Mouse (Mus musculus) forebrain, embryonic 16.5 days (tissue): Measurements from ENCODE around the gene Relch. TPM values are rescaled to one million over a fixed set of nuclear protein-coding genes. Genes with fewer than 3 reads are reported as not detected.

Experiments used
- ATAC-seq: fragments of 200-750 bp; cut with Nextera tagmentation; 2 replicates; pipeline ENCODE4 v1.8.0; 2017; ENCODE audit warnings: mild to moderate bottlenecking, moderate library complexity
- H3K27ac ChIP-seq: fragments of 300-500 bp; sonication (generic); 2 replicates; pipeline ENCODE4 v1.5.1; 2014; ENCODE audit warnings: low read length, control low read depth
- H3K27me3 ChIP-seq: fragments of 300-500 bp; sonication (generic); replicated peaks from 2 replicates; pipeline ENCODE4 v1.6.1; 2014; ENCODE audit warnings: low read length; ENCODE audit not compliant: control insufficient read depth, insufficient read depth
- H3K36me3 ChIP-seq: fragments of 300-500 bp; sonication (generic); 2 replicates; pipeline ENCODE4 v1.6.1; 2014; ENCODE audit not compliant: control insufficient read depth, insufficient read depth
- H3K4me1 ChIP-seq: fragments of 300-500 bp; sonication (generic); replicated peaks from 2 replicates; pipeline ENCODE4 v1.6.1; 2014; ENCODE audit warnings: low read length; ENCODE audit not compliant: control insufficient read depth, insufficient read depth
- H3K4me2 ChIP-seq: fragments of 300-500 bp; sonication (generic); 2 replicates; pipeline ENCODE4 v1.6.1; 2014; ENCODE audit warnings: mild to moderate bottlenecking, low read length, control low read depth
- H3K4me3 ChIP-seq: fragments of 300-500 bp; sonication (generic); replicated peaks from 2 replicates; pipeline ENCODE4 v1.5.1; 2014; ENCODE audit warnings: mild to moderate bottlenecking, low read length, control low read depth
- H3K9ac ChIP-seq: fragments of 300-500 bp; sonication (generic); replicated peaks from 2 replicates; pipeline ENCODE4 v1.6.1; 2014; ENCODE audit warnings: low read depth, low read length, control low read depth
- H3K9me3 ChIP-seq: fragments of 300-500 bp; sonication (generic); 2 replicates; pipeline ENCODE4 v1.6.1; 2016; ENCODE audit warnings: low read length; ENCODE audit not compliant: control insufficient read depth
- WGBS: fragments of 180-500 bp; shearing (Covaris S2); extraction: QIAGEN DNeasy Blood & Tissue Kit; methylation state at CpG from one replicate; pipeline ENCODE4 v1.1.7; 2014; 5-methylcytosine and 5-hydroxymethylcytosine counted together
- polyA plus RNA-seq: library from polyadenylated mRNA; unstranded; fragments of >200 nt; fragmentation: Nextera tagmentation; extraction: Ambion mirVana; gene quantifications from 2 replicates; pipeline ENCODE4 v1.2.1, GENCODE M21; 2015

Gene Relch
- polyA plus RNA-seq, 1 experiment from 2014 or later: 46.9 TPM

- Histone ChIP-seq H3K27me3 (no peaks in the 10 kb centered on the region), H3K4me3 (no peak overlapping the region), H3K36me3 (peaks cover 11% of the 10 kb centered on the region), H3K27ac (no peak overlapping the region), H3K9me3 (no peaks in the 10 kb centered on the region), H3K4me2 (no peak overlapping the region), H3K9ac (no peak overlapping the region), H3K4me1 (no peaks in the 10 kb centered on the region)
- 82% methylated on average over 3 of the region's 3 CpGs for WGBS
- no peak for ATAC-seq
These were observed 71.7 kb downstream of the Relch start for GRCm38 (mm10) chr1:105735318-105735717.

- no peak overlapping the region for H3K9ac ChIP-seq
- no peak overlapping the region for H3K27ac ChIP-seq
- H3K9me3 ChIP-seq: no peaks in the 10 kb centered on the region
- no peaks in the 10 kb centered on the region for H3K27me3 ChIP-seq
- H3K4me1 ChIP-seq: no peaks in the 10 kb centered on the region
- no peak overlapping the region for H3K4me2 ChIP-seq
- WGBS: 91% methylated on average over 6 of the region's 6 CpGs
- no peak for ATAC-seq
- peaks cover 15% of the 10 kb centered on the region for H3K36me3 ChIP-seq
- H3K4me3 ChIP-seq: no peak overlapping the region
These were observed 74.7 kb downstream of the Relch start for GRCm38 (mm10) chr1:105738334-105738733.

- Histone ChIP-seq H3K4me3 (no peak overlapping the region), H3K4me2 (no peak overlapping the region), H3K4me1 (no peaks in the 10 kb centered on the region), H3K27me3 (no peaks in the 10 kb centered on the region), H3K9me3 (no peaks in the 10 kb centered on the region), H3K27ac (no peak overlapping the region), H3K36me3 (peaks cover 22% of the 10 kb centered on the region), H3K9ac (no peak overlapping the region)
- ATAC-seq: no peak
These were observed 75.8 kb downstream of the Relch start for GRCm38 (mm10) chr1:105739493-105739892.

GRCm38 (mm10) chr1:105742481-105742880 is 78.8 kb downstream of the Relch start:
- no peak for ATAC-seq
- no peak overlapping the region for H3K4me3 ChIP-seq
- no peak overlapping the region for H3K27ac ChIP-seq
- peaks cover 30% of the 10 kb centered on the region for H3K36me3 ChIP-seq
- no peak overlapping the region for H3K4me2 ChIP-seq
- H3K27me3 ChIP-seq: no peaks in the 10 kb centered on the region
- WGBS: 93% methylated on average over 1 of the region's 1 CpGs
- no peak overlapping the region for H3K9ac ChIP-seq
- H3K9me3 ChIP-seq: no peaks in the 10 kb centered on the region
- H3K4me1 ChIP-seq: no peaks in the 10 kb centered on the region

GRCm38 (mm10) chr1:105746444-105746843 is 82.8 kb downstream of the Relch start:
- H3K4me1 ChIP-seq: no peaks in the 10 kb centered on the region
- no peak overlapping the region for H3K27ac ChIP-seq
- no peak overlapping the region for H3K9ac ChIP-seq
- ATAC-seq: no peak
- H3K27me3 ChIP-seq: no peaks in the 10 kb centered on the region
- H3K4me2 ChIP-seq: no peak overlapping the region
- 98% methylated on average over 1 of the region's 1 CpGs for WGBS
- H3K4me3 ChIP-seq: no peak overlapping the region
- H3K36me3 ChIP-seq: peaks cover 36% of the 10 kb centered on the region
- no peaks in the 10 kb centered on the region for H3K9me3 ChIP-seq

GRCm38 (mm10) chr1:105746858-105747596 is 83.4 kb downstream of the Relch start:
- no peaks in the 10 kb centered on the region for H3K4me1 ChIP-seq
- no peaks in the 10 kb centered on the region for H3K9me3 ChIP-seq
- peaks cover 34% of the 10 kb centered on the region for H3K36me3 ChIP-seq
- no peak overlapping the region for H3K9ac ChIP-seq
- no peak overlapping the region for H3K4me3 ChIP-seq
- no peaks in the 10 kb centered on the region for H3K27me3 ChIP-seq
- no peak overlapping the region for H3K4me2 ChIP-seq
- no peak for ATAC-seq
- 92% methylated on average over 5 of the region's 5 CpGs for WGBS
- no peak overlapping the region for H3K27ac ChIP-seq

GRCm38 (mm10) chr1:105748091-105748799 is 84.6 kb downstream of the Relch start:
- no peaks in the 10 kb centered on the region for H3K4me1 ChIP-seq
- H3K4me2 ChIP-seq: no peak overlapping the region
- H3K4me3 ChIP-seq: no peak overlapping the region
- ATAC-seq: no peak
- H3K9me3 ChIP-seq: no peaks in the 10 kb centered on the region
- H3K36me3 ChIP-seq: peaks cover 33% of the 10 kb centered on the region
- H3K9ac ChIP-seq: no peak overlapping the region
- no peak overlapping the region for H3K27ac ChIP-seq
- no peaks in the 10 kb centered on the region for H3K27me3 ChIP-seq
- WGBS: 97% methylated on average over 4 of the region's 4 CpGs

- Histone ChIP-seq H3K4me1 (no peaks in the 10 kb centered on the region), H3K4me3 (no peak overlapping the region), H3K9ac (no peak overlapping the region), H3K36me3 (peaks cover 18% of the 10 kb centered on the region), H3K9me3 (no peaks in the 10 kb centered on the region), H3K27ac (no peak overlapping the region), H3K4me2 (no peak overlapping the region), H3K27me3 (no peaks in the 10 kb centered on the region)
- WGBS: 77% methylated on average over 4 of the region's 4 CpGs
- ATAC-seq: no peak
These were observed 88.5 kb downstream of the Relch start for GRCm38 (mm10) chr1:105752196-105752595.

- Histone ChIP-seq H3K9me3 (no peaks in the 10 kb centered on the region), H3K4me1 (no peaks in the 10 kb centered on the region), H3K27ac (no peak overlapping the region), H3K4me2 (no peak overlapping the region), H3K36me3 (peaks cover 17% of the 10 kb centered on the region), H3K27me3 (no peaks in the 10 kb centered on the region), H3K9ac (no peak overlapping the region), H3K4me3 (no peak overlapping the region)
- WGBS: 91% methylated on average over 1 of the region's 1 CpGs
- ATAC-seq: no peak
These were observed 89.3 kb downstream of the Relch start for GRCm38 (mm10) chr1:105752944-105753343.
